Mouse (Mus musculus) thymus, adult 18-20 months (tissue): ENCODE results near the gene Prmt1.
"Not testable (repeated sequence)": the region's sequence is repeated elsewhere in the genome, so short reads cannot be mapped to it uniquely, and the experiment has no call there.

Experiments used
- DNase-seq, 2 experiments: peaks; one replicate each; pipeline ENCODE4 v3.0.0; 2022; ENCODE audit warnings: mixed read lengths in 2 of 2

Gene Prmt1

GRCm38 (mm10) chr7:44986192-44986878, at the start of gene Prmt1:
Gene Prmt1, minus strand, starts transcription at chr7:44986568.
- peak; percentile 98 to 100 for DNase-seq

GRCm38 (mm10) chr7:45035631-45036030, 49.3 kb upstream of the Prmt1 start:
- no peak for DNase-seq

GRCm38 (mm10) chr7:45033722-45034359, 47.5 kb upstream of the Prmt1 start:
- DNase-seq = no peak

- no peak for DNase-seq
Measured at GRCm38 (mm10) chr7:45030857-45031256, 44.5 kb upstream of the Prmt1 start.

GRCm38 (mm10) chr7:45029995-45030394, 43.6 kb upstream of the Prmt1 start:
- no peak for DNase-seq

- DNase-seq = no peak
Measured at GRCm38 (mm10) chr7:45028351-45028750, 42.0 kb upstream of the Prmt1 start.

- DNase-seq = no peak
Measured at GRCm38 (mm10) chr7:45027761-45028160, 41.4 kb upstream of the Prmt1 start.

GRCm38 (mm10) chr7:45026256-45026655, 39.9 kb upstream of the Prmt1 start:
- DNase-seq = no peak

GRCm38 (mm10) chr7:45025601-45026220, 39.3 kb upstream of the Prmt1 start:
- no peak for DNase-seq

GRCm38 (mm10) chr7:45024281-45025248, 38.2 kb upstream of the Prmt1 start:
- no peak for DNase-seq

GRCm38 (mm10) chr7:45023711-45024110, 37.3 kb upstream of the Prmt1 start:
- DNase-seq = not testable (repeated sequence)

- DNase-seq = no peak
Measured at GRCm38 (mm10) chr7:45020225-45020624, 33.9 kb upstream of the Prmt1 start.

GRCm38 (mm10) chr7:45019031-45019571, 32.7 kb upstream of the Prmt1 start:
- DNase-seq = no peak

- peak; percentile 76 to 90 for DNase-seq
Measured at GRCm38 (mm10) chr7:45017242-45018061, 31.1 kb upstream of the Prmt1 start, which contains the start of gene Rras. Gene Rras, plus strand, starts transcription at chr7:45017961.

GRCm38 (mm10) chr7:45016761-45017160, 30.4 kb upstream of the Prmt1 start:
- DNase-seq = no peak

GRCm38 (mm10) chr7:45015957-45016612, 29.7 kb upstream of the Prmt1 start, which contains the start of gene Scaf1:
Gene Scaf1, minus strand, starts transcription at chr7:45016363.
- peak; percentile 100 for DNase-seq

- no peak for DNase-seq
Measured at GRCm38 (mm10) chr7:45015344-45015956, 29.1 kb upstream of the Prmt1 start.

- DNase-seq = no peak
Measured at GRCm38 (mm10) chr7:45014096-45014451, 27.7 kb upstream of the Prmt1 start.

GRCm38 (mm10) chr7:45013366-45014095, 27.2 kb upstream of the Prmt1 start:
- DNase-seq = no peak

- DNase-seq = no peak
Measured at GRCm38 (mm10) chr7:45012824-45013223, 26.5 kb upstream of the Prmt1 start.
